ENCODE assay signal across 14 mouse cellular contexts in genomic region chr5:143678634-143679271, GRCm38 (mm10). TPM values are rescaled to one million over a fixed set of nuclear protein-coding genes. Genes with fewer than 3 reads are reported as not detected.
DNase-seq lines count a peak whose midpoint lies in the region; ATAC-seq and TF ChIP-seq lines count a peak whose summit lies in the region.
"Had no signal": no experiment of that assay in that cellular context is flagged by ENCODE, and none has a peak within 500 bp of the region (broad histone marks: within the 10 kb centered on the region; RNA-seq: fewer than 3 reads in every experiment).

No protein-coding gene starts in this region.

- H3K27me3 ChIP-seq in heart, embryonic 15.5 days, result no peaks in the 10 kb centered on the region
- no peaks in the 10 kb centered on the region for H3K27me3 ChIP-seq in C2C12 (ENCODE audit: control insufficient read depth, insufficient read depth, insufficient read length)
- H3K27me3 ChIP-seq in embryonic facial prominence, embryonic 14.5 days (replicated peaks; ENCODE audit: control insufficient read depth, insufficient read depth, low read length), result no peaks in the 10 kb centered on the region
- no peaks in the 10 kb centered on the region for H3K27me3 ChIP-seq in liver, embryonic 14.5 days (ENCODE audit: control insufficient read depth, insufficient read depth, low read length)
- H3K27me3 ChIP-seq in hindbrain, embryonic 10.5 days (ENCODE audit: insufficient read depth, poor library complexity, severe bottlenecking), result no peaks in the 10 kb centered on the region
- H3K27me3 ChIP-seq in hindbrain, postnatal 0 days (ENCODE audit: insufficient read depth, low read length), result no peaks in the 10 kb centered on the region
- no peaks in the 10 kb centered on the region for H3K27me3 ChIP-seq in forebrain, embryonic 11.5 days (ENCODE audit: control insufficient read depth, insufficient read depth, low read length)
- H3K27me3 ChIP-seq: neural tube, embryonic 15.5 days had no signal

- peak overlapping the region; percentile 45; the same call in 1 of the 2 replicates for H3K27ac ChIP-seq in heart, embryonic 15.5 days
- H3K27ac ChIP-seq in embryonic facial prominence, embryonic 14.5 days (replicated peaks; ENCODE audit: low read depth, low read length), result peak overlapping the region; percentile 52; the same call in 1 of the 2 replicates
- H3K27ac ChIP-seq in liver, embryonic 14.5 days, result no peak overlapping the region
- H3K27ac ChIP-seq in hindbrain, embryonic 10.5 days, result no peak overlapping the region
- H3K27ac ChIP-seq in hindbrain, postnatal 0 days, result no peak overlapping the region
- no peak overlapping the region for H3K27ac ChIP-seq in forebrain, embryonic 11.5 days (ENCODE audit: low read depth, low read length)
- H3K27ac ChIP-seq: hindbrain, embryonic 14.5 days; midbrain, embryonic 10.5 days; neural tube, embryonic 15.5 days had no signal

- no peak for TF ChIP-seq CTCF in C2C12 (IDR thresholded peaks at IDR 0.05; ENCODE audit: control insufficient read depth, insufficient read depth, insufficient read length)
- no peak for TF ChIP-seq CTCF in liver, embryonic 14.5 days (IDR thresholded peaks at IDR 0.05; ENCODE audit: low read depth)
- TF ChIP-seq CTCF in hindbrain, postnatal 0 days (IDR thresholded peaks at IDR 0.05; ENCODE audit: low read depth), result no peak

- peaks cover 55% of the 10 kb centered on the region for H3K4me1 ChIP-seq in heart, embryonic 15.5 days (replicated peaks)
- peaks cover 2% of the 10 kb centered on the region; the same call in 1 of the 2 replicates for H3K4me1 ChIP-seq in embryonic facial prominence, embryonic 14.5 days (ENCODE audit: control insufficient read depth, insufficient read depth, low read length)
- H3K4me1 ChIP-seq in liver, embryonic 14.5 days (replicated peaks; ENCODE audit: control insufficient read depth in 2 of 2, insufficient read depth in 2 of 2, low read length in 1 of 2), result peaks cover 16 to 32% of the 10 kb centered on the region in 2 experiments
- peaks cover 6% of the 10 kb centered on the region for H3K4me1 ChIP-seq in hindbrain, embryonic 10.5 days (replicated peaks)
- H3K4me1 ChIP-seq in hindbrain, postnatal 0 days (ENCODE audit: insufficient read depth, low read length), result no peaks in the 10 kb centered on the region
- H3K4me1 ChIP-seq in forebrain, embryonic 11.5 days (replicated peaks; ENCODE audit: control insufficient read depth, insufficient read depth, low read length), result no peaks in the 10 kb centered on the region

- peaks cover 83% of the 10 kb centered on the region for H3K79me2 ChIP-seq in C2C12 (ENCODE audit: control insufficient read depth, insufficient read depth)

- no peak overlapping the region for H3K9ac ChIP-seq in heart, embryonic 15.5 days
- no peak overlapping the region for H3K9ac ChIP-seq in embryonic facial prominence, embryonic 14.5 days (ENCODE audit: low read depth, low read length)
- H3K9ac ChIP-seq in liver, embryonic 14.5 days (replicated peaks), result no peak overlapping the region
- H3K9ac ChIP-seq in hindbrain, postnatal 0 days (replicated peaks; ENCODE audit: low read length), result no peak overlapping the region
- H3K9ac ChIP-seq in forebrain, embryonic 11.5 days (ENCODE audit: low read length), result no peak overlapping the region
- H3K9ac ChIP-seq: hindbrain, embryonic 14.5 days; neural tube, embryonic 15.5 days had no signal

- H3K4me2 ChIP-seq in heart, embryonic 15.5 days, result no peak overlapping the region
- H3K4me2 ChIP-seq in embryonic facial prominence, embryonic 14.5 days (ENCODE audit: low read depth, low read length), result no peak overlapping the region
- H3K4me2 ChIP-seq in liver, embryonic 14.5 days (ENCODE audit: low read depth), result no peak overlapping the region
- H3K4me2 ChIP-seq in hindbrain, postnatal 0 days (ENCODE audit: low read depth, low read length), result no peak overlapping the region
- no peak overlapping the region for H3K4me2 ChIP-seq in forebrain, embryonic 11.5 days (ENCODE audit: low read depth, low read length, severe bottlenecking)
- H3K4me2 ChIP-seq: hindbrain, embryonic 14.5 days; neural tube, embryonic 15.5 days had no signal

- no peak overlapping the region for H3K4me3 ChIP-seq in heart, embryonic 15.5 days
- H3K4me3 ChIP-seq in C2C12 (ENCODE audit: insufficient read depth, poor library complexity, severe bottlenecking), result no peak overlapping the region
- H3K4me3 ChIP-seq in embryonic facial prominence, embryonic 14.5 days (ENCODE audit: low read depth, low read length), result no peak overlapping the region
- H3K4me3 ChIP-seq in liver, embryonic 14.5 days (ENCODE audit: insufficient read depth in 1 of 2, low read depth in 2 of 2, low read length in 2 of 2), result no peak overlapping the region
- H3K4me3 ChIP-seq in hindbrain, embryonic 10.5 days, result no peak overlapping the region
- no peak overlapping the region for H3K4me3 ChIP-seq in hindbrain, postnatal 0 days (ENCODE audit: low read length)
- H3K4me3 ChIP-seq in forebrain, embryonic 11.5 days (ENCODE audit: low read depth, low read length), result no peak overlapping the region
- H3K4me3 ChIP-seq: midbrain, embryonic 10.5 days; neural tube, embryonic 15.5 days had no signal

- H3ac ChIP-seq in C2C12 (ENCODE audit: control insufficient read depth, insufficient read length, low read depth), result no peak overlapping the region

- WGBS in heart, embryonic 15.5 days, result 45% methylated on average over 6 of the region's 6 CpGs
- WGBS in embryonic facial prominence, embryonic 14.5 days, result 53% methylated on average over 6 of the region's 6 CpGs
- WGBS in liver, embryonic 14.5 days (ENCODE audit: insufficient replicate concordance), result 57% methylated on average over 6 of the region's 6 CpGs
- 85% methylated on average over 6 of the region's 6 CpGs for WGBS in hindbrain, embryonic 10.5 days
- WGBS in hindbrain, postnatal 0 days, result 78% methylated on average over 6 of the region's 6 CpGs
- WGBS in forebrain, embryonic 11.5 days, result 86% methylated on average over 6 of the region's 6 CpGs

- intact Hi-C loops in heart, postnatal 36 days (cut with DNase I), result no loop called here

- ATAC-seq in heart, embryonic 15.5 days (replicated peaks; ENCODE audit: insufficient number of reproducible peaks, insufficient read depth, low FRiP score, low read depth), result no peak
- no peak; the same call in 1 of the 2 replicates for ATAC-seq in embryonic facial prominence, embryonic 14.5 days (ENCODE audit: low read depth)
- peak; percentile 50; the same call in 1 of the 2 replicates for ATAC-seq in liver, embryonic 14.5 days (ENCODE audit: insufficient read depth)
- ATAC-seq in hindbrain, postnatal 0 days, result no peak
- ATAC-seq in forebrain, embryonic 11.5 days (replicated peaks; ENCODE audit: low FRiP score), result no peak

- H3K9me3 ChIP-seq in heart, embryonic 15.5 days (replicated peaks), result no peaks in the 10 kb centered on the region
- H3K9me3 ChIP-seq in embryonic facial prominence, embryonic 14.5 days (ENCODE audit: control insufficient read depth, low read length), result no peaks in the 10 kb centered on the region
- no peaks in the 10 kb centered on the region for H3K9me3 ChIP-seq in liver, embryonic 14.5 days (ENCODE audit: control insufficient read depth, low read length)
- no peaks in the 10 kb centered on the region for H3K9me3 ChIP-seq in hindbrain, embryonic 10.5 days
- H3K9me3 ChIP-seq in hindbrain, postnatal 0 days (ENCODE audit: low read length), result no peaks in the 10 kb centered on the region
- H3K9me3 ChIP-seq in forebrain, embryonic 11.5 days (ENCODE audit: control insufficient read depth, low read length), result no peaks in the 10 kb centered on the region
- H3K9me3 ChIP-seq: midbrain, embryonic 10.5 days; neural tube, embryonic 15.5 days had no signal

- no peak; the same call in 1 of the 2 replicates for TF ChIP-seq EP300 in liver, embryonic 14.5 days (IDR thresholded peaks at IDR 0.05; ENCODE audit: low read depth)

- peaks cover 39% of the 10 kb centered on the region for H3K79me3 ChIP-seq in C2C12 (ENCODE audit: low read depth)

- no peaks in the 10 kb centered on the region for H3K36me3 ChIP-seq in heart, embryonic 15.5 days
- no peaks in the 10 kb centered on the region for H3K36me3 ChIP-seq in C2C12 (ENCODE audit: control insufficient read depth, insufficient read depth)
- H3K36me3 ChIP-seq in embryonic facial prominence, embryonic 14.5 days (ENCODE audit: control insufficient read depth, insufficient read depth, low read length), result no peaks in the 10 kb centered on the region
- no peaks in the 10 kb centered on the region for H3K36me3 ChIP-seq in liver, embryonic 14.5 days (replicated peaks; ENCODE audit: control insufficient read depth, insufficient read depth, low read depth)
- no peaks in the 10 kb centered on the region for H3K36me3 ChIP-seq in hindbrain, embryonic 10.5 days
- no peaks in the 10 kb centered on the region for H3K36me3 ChIP-seq in hindbrain, postnatal 0 days (ENCODE audit: insufficient read depth, low read length)
- H3K36me3 ChIP-seq in forebrain, embryonic 11.5 days (ENCODE audit: control insufficient read depth, insufficient read depth, low read length), result no peaks in the 10 kb centered on the region
- H3K36me3 ChIP-seq: midbrain, embryonic 10.5 days; neural tube, embryonic 15.5 days had no signal

- DNase-seq in heart, postnatal 36 days, result no peak
- peak; percentile 24 for DNase-seq in embryonic facial prominence, embryonic 14.5 days (ENCODE audit: low spot score)
- no peak for DNase-seq in liver, embryonic 14.5 days (ENCODE audit: low read depth in 3 of 3, low spot score in 3 of 3)
- DNase-seq in hindbrain, embryonic 10.5 days (ENCODE audit: low spot score), result no peak
- DNase-seq in hindbrain, postnatal 0 days (ENCODE audit: low spot score), result no peak
- DNase-seq in forebrain, embryonic 11.5 days (ENCODE audit: low spot score), result no peak
- DNase-seq: layer of hippocampus, postnatal 36 days; right cerebral cortex, postnatal 4 days; thymus, adult 18-20 months had no signal

RNA-seq across cellular contexts. Expression of gene Usp42, which starts 53.3 kb away (rescaled TPM):
- polyA plus RNA-seq in heart, embryonic 15.5 days (2015; fragmentation: Nextera tagmentation; extraction: Ambion mirVana), result 10.3 and 12.9 TPM in 2 replicates
- 1 to 10 TPM; 6.8 to 6.9 TPM for total RNA-seq in heart, postnatal 36 days (2021)
- polyA plus RNA-seq in C2C12 (2012; fragmentation: generic; extraction: Trizol), result 4.8 TPM
- 18.1 and 19.2 TPM in 2 replicates for polyA plus RNA-seq in embryonic facial prominence, embryonic 14.5 days (2014; fragmentation: Nextera tagmentation; extraction: Ambion mirVana)
- polyA plus RNA-seq in liver, embryonic 14.5 days (2012; rRNA removed), result 1.4 and 1.7 TPM in 2 replicates
- polyA plus RNA-seq in liver, embryonic 14.5 days (2014; fragmentation: Nextera tagmentation; extraction: Ambion mirVana), result 2.5 and 4.1 TPM in 2 replicates
- polyA plus RNA-seq in hindbrain, embryonic 10.5 days (2016; fragmentation: Nextera tagmentation; extraction: Ambion mirVana), result 27.0 and 28.4 TPM in 2 replicates
- total RNA-seq in hindbrain, postnatal 0 days (2014; rRNA removed), result 16.9 and 20.4 TPM in 2 replicates
- 16.6 and 17.0 TPM in 2 replicates for polyA plus RNA-seq in hindbrain, postnatal 0 days (2015; fragmentation: Nextera tagmentation; extraction: Ambion mirVana)
- polyA plus RNA-seq in forebrain, embryonic 11.5 days (2014; fragmentation: Nextera tagmentation; extraction: Ambion mirVana), result 35.5 and 36.9 TPM in 2 replicates

RNA-seq across cellular contexts. Expression of gene Cyth3, which starts 56.5 kb away (rescaled TPM):
- polyA plus RNA-seq in heart, embryonic 15.5 days (2015; fragmentation: Nextera tagmentation; extraction: Ambion mirVana), result 49.9 and 57.6 TPM in 2 replicates
- total RNA-seq in heart, postnatal 36 days (2021), result 10 to 100 TPM; 34.7 to 40.7 TPM
- polyA plus RNA-seq in C2C12 (2012; fragmentation: generic; extraction: Trizol), result 23.9 TPM
- 52.0 and 61.2 TPM in 2 replicates for polyA plus RNA-seq in embryonic facial prominence, embryonic 14.5 days (2014; fragmentation: Nextera tagmentation; extraction: Ambion mirVana)
- 20.7 and 24.1 TPM in 2 replicates for polyA plus RNA-seq in liver, embryonic 14.5 days (2012; rRNA removed)
- 28.1 and 33.5 TPM in 2 replicates for polyA plus RNA-seq in liver, embryonic 14.5 days (2014; fragmentation: Nextera tagmentation; extraction: Ambion mirVana)
- polyA plus RNA-seq in hindbrain, embryonic 10.5 days (2016; fragmentation: Nextera tagmentation; extraction: Ambion mirVana), result 33.6 and 36.4 TPM in 2 replicates
- 43.3 and 43.6 TPM in 2 replicates for total RNA-seq in hindbrain, postnatal 0 days (2014; rRNA removed)
- polyA plus RNA-seq in hindbrain, postnatal 0 days (2015; fragmentation: Nextera tagmentation; extraction: Ambion mirVana), result 35.5 and 36.3 TPM in 2 replicates
- polyA plus RNA-seq in forebrain, embryonic 11.5 days (2014; fragmentation: Nextera tagmentation; extraction: Ambion mirVana), result 27.8 and 29.4 TPM in 2 replicates

Comparison
In these comparisons a context has a peak if more than half of its experiments do, and no peak if none do; other contexts are left out.
1. H3K27ac ChIP-seq: peak in heart, embryonic 15.5 days (single experiment) and embryonic facial prominence, embryonic 14.5 days (single experiment); none in liver, embryonic 14.5 days (single experiment), hindbrain, embryonic 10.5 days (single experiment), hindbrain, postnatal 0 days (single experiment) and forebrain, embryonic 11.5 days (single experiment).